Mouse (Mus musculus) kidney, embryonic 15.5 days (tissue): Measurements from ENCODE around the gene A930004D18Rik. TPM values are rescaled to one million over a fixed set of nuclear protein-coding genes. Genes with fewer than 3 reads are reported as not detected.

Source experiments
- ATAC-seq: fragments of 200-750 bp; cut with Nextera tagmentation; replicated peaks from 2 replicates; pipeline ENCODE4 v1.8.0; 2017; ENCODE audit warnings: moderate TSS enrichment; ENCODE audit not compliant: low FRiP score
- H3K27ac ChIP-seq: fragments of 300-500 bp; sonication (generic); 2 replicates; pipeline ENCODE4 v1.5.1; 2015; ENCODE audit warnings: mild to moderate bottlenecking, inconsistent platforms
- H3K27me3 ChIP-seq: fragments of 300-500 bp; sonication (generic); 2 replicates; pipeline ENCODE4 v1.6.1; 2015; ENCODE audit warnings: inconsistent platforms
- H3K36me3 ChIP-seq: fragments of 300-500 bp; sonication (generic); 2 replicates; pipeline ENCODE4 v1.6.1; 2015; ENCODE audit warnings: inconsistent platforms
- H3K4me1 ChIP-seq: fragments of 300-500 bp; sonication (generic); 2 replicates; pipeline ENCODE4 v1.6.1; 2015; ENCODE audit warnings: inconsistent platforms
- H3K4me2 ChIP-seq: fragments of 300-500 bp; sonication (generic); 2 replicates; pipeline ENCODE4 v1.6.1; 2015; ENCODE audit warnings: moderate library complexity, mild to moderate bottlenecking, inconsistent platforms
- H3K4me3 ChIP-seq: fragments of 300-500 bp; sonication (generic); replicated peaks from 2 replicates; pipeline ENCODE4 v1.5.1; 2015; ENCODE audit warnings: mild to moderate bottlenecking, inconsistent platforms
- H3K9ac ChIP-seq: fragments of 300-500 bp; sonication (generic); 2 replicates; pipeline ENCODE4 v1.6.1; 2015; ENCODE audit warnings: mild to moderate bottlenecking, inconsistent platforms
- H3K9me3 ChIP-seq: fragments of 300-500 bp; sonication (generic); replicated peaks from 2 replicates; pipeline ENCODE4 v1.6.1; 2016; ENCODE audit warnings: inconsistent platforms
- WGBS: fragments of 180-500 bp; shearing (Covaris S2); methylation state at CpG from one replicate; pipeline ENCODE4 v1.1.7; 2015; ENCODE audit warnings: mixed read lengths; 5-methylcytosine and 5-hydroxymethylcytosine counted together
- polyA plus RNA-seq: library from polyadenylated mRNA; unstranded; fragments of >200 nt; fragmentation: Nextera tagmentation; extraction: Ambion mirVana; gene quantifications from 2 replicates; pipeline ENCODE4 v1.2.1, GENCODE M21; 2015

The A930004D18Rik gene
- polyA plus RNA-seq, 1 experiment from 2014 or later, result 15.1 TPM

- Histone ChIP-seq H3K4me3 (no peak overlapping the region), H3K9ac (no peak overlapping the region), H3K4me2 (no peak overlapping the region), H3K27me3 (no peaks in the 10 kb centered on the region), H3K27ac (no peak overlapping the region), H3K9me3 (no peaks in the 10 kb centered on the region), H3K4me1 (peaks cover 10% of the 10 kb centered on the region), H3K36me3 (no peaks in the 10 kb centered on the region)
- WGBS, result 49% methylated on average over 2 of the region's 2 CpGs
- ATAC-seq, result no peak
Measured at GRCm38 (mm10) chr2:18059063-18059462, 21.5 kb upstream of the A930004D18Rik start.

- H3K36me3 ChIP-seq, result no peaks in the 10 kb centered on the region
- 29% methylated on average over 9 of the region's 9 CpGs for WGBS
- H3K4me3 ChIP-seq, result peak overlapping the region; percentile 60
- no peaks in the 10 kb centered on the region for H3K27me3 ChIP-seq
- peak overlapping the region; percentile 83 for H3K9ac ChIP-seq
- no peak for ATAC-seq
- peak overlapping the region; percentile 86 for H3K4me2 ChIP-seq
- no peaks in the 10 kb centered on the region for H3K9me3 ChIP-seq
- peak overlapping the region; percentile 100 for H3K27ac ChIP-seq
- H3K4me1 ChIP-seq, result peaks cover 19% of the 10 kb centered on the region
Measured at GRCm38 (mm10) chr2:18058146-18058708, 20.7 kb upstream of the A930004D18Rik start.

DNA sequence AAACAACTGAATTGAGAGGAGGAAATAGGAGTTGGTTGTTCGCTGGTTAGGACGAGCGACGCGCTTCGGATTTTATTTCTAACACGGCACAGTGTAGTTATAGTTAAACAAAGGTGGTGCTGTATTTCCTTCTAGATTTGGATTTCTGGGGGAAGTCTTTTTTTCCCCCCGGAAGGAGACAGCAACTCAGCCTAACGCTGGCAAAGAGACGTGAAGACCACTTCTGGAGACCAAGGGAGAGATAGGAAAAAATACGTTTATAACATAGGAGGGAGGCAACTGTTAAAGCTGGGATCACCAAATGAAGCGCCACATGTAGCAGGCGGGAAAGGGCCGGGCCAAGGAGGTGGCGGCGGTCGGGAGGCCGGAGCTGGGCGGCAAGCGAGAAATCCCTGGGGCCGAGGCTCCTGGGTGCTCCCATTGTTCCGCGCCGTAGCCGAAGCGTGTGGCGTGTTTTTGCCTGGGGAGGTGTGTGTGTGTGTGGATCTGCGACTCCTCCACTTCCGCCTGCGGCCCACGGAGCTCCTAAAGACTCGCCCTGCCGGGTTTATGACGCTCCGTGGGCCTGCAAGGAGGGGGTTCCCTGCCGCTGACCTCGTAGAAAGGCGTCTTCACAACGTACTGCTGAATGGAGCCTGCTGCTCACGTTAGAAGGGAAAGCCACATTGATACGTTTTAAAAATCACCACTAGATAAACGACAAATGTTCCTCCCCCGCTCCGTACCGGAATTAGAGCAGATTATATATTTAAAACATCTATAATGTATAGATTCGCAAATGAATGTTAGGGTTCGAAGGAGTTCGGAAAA, 20.0 kb upstream of the A930004D18Rik start:
- Histone ChIP-seq H3K4me2 (peak overlapping the region; percentile 86), H3K36me3 (no peaks in the 10 kb centered on the region), H3K27ac (peak overlapping the region; percentile 100), H3K9me3 (no peaks in the 10 kb centered on the region), H3K4me3 (peak overlapping the region; percentile 60), H3K4me1 (peaks cover 19% of the 10 kb centered on the region), H3K27me3 (no peaks in the 10 kb centered on the region), H3K9ac (peak overlapping the region; percentile 83)
- WGBS, result under 1% methylated on average over 48 of the region's 48 CpGs
- no peak for ATAC-seq

- Histone ChIP-seq H3K4me3 (peak overlapping the region; percentile 60), H3K36me3 (no peaks in the 10 kb centered on the region), H3K4me1 (peaks cover 19% of the 10 kb centered on the region), H3K9me3 (no peaks in the 10 kb centered on the region), H3K27me3 (no peaks in the 10 kb centered on the region), H3K4me2 (peak overlapping the region; percentile 86), H3K27ac (peak overlapping the region; percentile 100), H3K9ac (peak overlapping the region; percentile 83)
- peak; percentile 99 for ATAC-seq
- WGBS, result under 1% methylated on average over 37 of the region's 50 CpGs
Measured at GRCm38 (mm10) chr2:18056786-18057255, 19.3 kb upstream of the A930004D18Rik start.

GRCm38 (mm10) chr2:18055929-18056785, 18.6 kb upstream of the A930004D18Rik start:
- no peaks in the 10 kb centered on the region for H3K9me3 ChIP-seq
- peak overlapping the region; percentile 83 for H3K9ac ChIP-seq
- ATAC-seq, result peak; percentile 93
- no peaks in the 10 kb centered on the region for H3K27me3 ChIP-seq
- H3K36me3 ChIP-seq, result no peaks in the 10 kb centered on the region
- H3K27ac ChIP-seq, result peak overlapping the region; percentile 100
- H3K4me1 ChIP-seq, result peaks cover 19% of the 10 kb centered on the region
- H3K4me3 ChIP-seq, result peak overlapping the region; percentile 60
- H3K4me2 ChIP-seq, result peak overlapping the region; percentile 86
- WGBS, result under 1% methylated on average over 60 of the region's 66 CpGs

- 4% methylated on average over 20 of the region's 20 CpGs for WGBS
- H3K27me3 ChIP-seq, result no peaks in the 10 kb centered on the region
- peak within 1 kb of the TSS; percentile 100 for H3K27ac ChIP-seq
- peaks cover 27% of the 10 kb centered on the region for H3K4me1 ChIP-seq
- no peaks in the 10 kb centered on the region for H3K36me3 ChIP-seq
- H3K4me3 ChIP-seq, result peak within 1 kb of the TSS; percentile 60
- H3K9me3 ChIP-seq, result no peaks in the 10 kb centered on the region
- H3K4me2 ChIP-seq, result peak within 1 kb of the TSS; percentile 86
- H3K9ac ChIP-seq, result peak within 1 kb of the TSS; percentile 56
- no peak for ATAC-seq
Measured at GRCm38 (mm10) chr2:18055016-18055928, 17.7 kb upstream of the A930004D18Rik start, which contains the start of gene Mllt10. Gene Mllt10 (plus strand): TSS chr2:18055237.

GRCm38 (mm10) chr2:18053951-18054530, 16.5 kb upstream of the A930004D18Rik start:
- no peak for ATAC-seq
- Histone ChIP-seq H3K4me1 (peaks cover 40% of the 10 kb centered on the region), H3K4me3 (no peak overlapping the region), H3K27ac (peak overlapping the region; percentile 100), H3K27me3 (no peaks in the 10 kb centered on the region), H3K36me3 (no peaks in the 10 kb centered on the region), H3K4me2 (peak overlapping the region; percentile 86), H3K9ac (no peak overlapping the region), H3K9me3 (no peaks in the 10 kb centered on the region)
- WGBS, result 27% methylated on average over 2 of the region's 2 CpGs

- H3K27ac ChIP-seq, result 0 out of 2 replicates have a peak overlapping the region, but pooled peaks have one; percentile 68
- H3K9me3 ChIP-seq, result no peaks in the 10 kb centered on the region
- no peak overlapping the region for H3K9ac ChIP-seq
- peaks cover 40% of the 10 kb centered on the region for H3K4me1 ChIP-seq
- no peak overlapping the region for H3K4me2 ChIP-seq
- H3K36me3 ChIP-seq, result no peaks in the 10 kb centered on the region
- H3K4me3 ChIP-seq, result no peak overlapping the region
- H3K27me3 ChIP-seq, result no peaks in the 10 kb centered on the region
- 79% methylated on average over 1 of the region's 1 CpGs for WGBS
- no peak for ATAC-seq
Measured at GRCm38 (mm10) chr2:18053243-18053950, 15.9 kb upstream of the A930004D18Rik start.

- H3K9ac ChIP-seq, result no peak overlapping the region
- ATAC-seq, result no peak
- peaks cover 40% of the 10 kb centered on the region for H3K4me1 ChIP-seq
- WGBS, result 66% methylated on average over 3 of the region's 3 CpGs
- no peaks in the 10 kb centered on the region for H3K27me3 ChIP-seq
- no peak overlapping the region for H3K4me2 ChIP-seq
- no peaks in the 10 kb centered on the region for H3K9me3 ChIP-seq
- H3K4me3 ChIP-seq, result no peak overlapping the region
- no peak overlapping the region for H3K27ac ChIP-seq
- H3K36me3 ChIP-seq, result no peaks in the 10 kb centered on the region
Measured at GRCm38 (mm10) chr2:18052581-18052980, 15.0 kb upstream of the A930004D18Rik start.

DNA sequence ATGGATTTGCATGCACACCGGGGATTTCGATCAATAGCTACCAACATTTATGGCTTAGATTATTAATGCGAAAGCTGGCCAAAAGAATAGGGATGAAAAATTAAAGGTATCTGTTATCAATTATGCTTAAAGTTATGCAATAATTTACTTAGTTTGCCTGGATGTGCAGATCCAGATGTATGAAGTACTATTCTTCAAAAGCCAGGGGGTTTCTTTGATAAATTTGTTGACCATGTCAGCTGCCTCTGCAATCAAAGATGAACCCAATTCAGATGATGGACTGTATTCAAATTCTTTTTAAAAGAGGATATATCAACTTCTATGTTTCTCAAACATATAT, 14.3 kb upstream of the A930004D18Rik start:
- Histone ChIP-seq H3K9ac (no peak overlapping the region), H3K27me3 (no peaks in the 10 kb centered on the region), H3K36me3 (no peaks in the 10 kb centered on the region), H3K4me2 (no peak overlapping the region), H3K27ac (no peak overlapping the region), H3K9me3 (no peaks in the 10 kb centered on the region), H3K4me1 (peaks cover 40% of the 10 kb centered on the region), H3K4me3 (no peak overlapping the region)
- 89% methylated on average over 3 of the region's 3 CpGs for WGBS
- ATAC-seq, result no peak
